Mouse (Mus musculus): ENCODE results near the gene Clic5.

GRCm38 (mm10) chr17:44205562-44205961 lies 17.2 kb downstream of the Clic5 start:
- TF ChIP-seq CTCF (IDR thresholded peaks at IDR 0.05), result no peak
- TF ChIP-seq EP300 (IDR thresholded peaks at IDR 0.05; ENCODE audit: insufficient read depth, low read depth, low read length), result no peak
- no peak for TF ChIP-seq POLR2A (IDR thresholded peaks at IDR 0.05; ENCODE audit: insufficient read depth, low read depth, low read length)

Data from heart, adult 2 months (tissue).